In the genomic region with DNA sequence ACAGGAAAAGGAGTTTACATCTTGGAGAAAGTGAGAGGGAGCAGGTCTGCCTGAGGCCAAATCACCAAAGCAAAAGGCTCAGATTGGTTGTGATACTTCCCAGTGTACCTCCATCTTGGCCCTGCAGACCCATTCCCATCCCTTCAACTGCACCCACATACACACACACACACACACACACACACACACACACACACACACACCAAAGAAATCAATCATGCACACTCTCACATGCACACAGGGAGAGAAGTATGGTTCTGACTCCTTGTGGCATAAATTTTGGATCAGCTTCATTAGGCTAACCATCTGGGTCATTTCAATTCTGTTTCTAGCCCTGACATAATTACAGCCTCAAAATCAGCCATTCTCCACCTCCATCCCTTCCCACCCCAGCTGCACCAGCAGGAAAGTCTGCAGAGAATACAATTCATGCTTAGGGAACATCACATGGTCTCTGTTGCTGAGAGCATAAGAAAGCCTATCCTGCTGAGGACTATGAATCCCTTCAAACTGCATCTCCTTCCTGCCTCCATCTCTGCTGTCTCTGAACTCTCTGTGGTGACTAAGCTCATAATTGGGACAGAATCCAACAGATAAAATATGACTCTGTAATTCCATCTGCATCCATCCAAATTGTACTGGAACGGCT, we compare ENCODE assay signal across 12 mouse cellular contexts.
DNase-seq lines count a peak whose midpoint lies in the region; ATAC-seq and TF ChIP-seq lines count a peak whose summit lies in the region.
"Had no signal": no experiment of that assay in that cellular context is flagged by ENCODE, and none has a peak within 500 bp of the region (broad histone marks: within the 10 kb centered on the region; RNA-seq: fewer than 3 reads in every experiment).

No protein-coding gene starts in this region.

- peak; percentile 45; the same call in 1 of the 2 replicates for ATAC-seq in hindbrain, postnatal 0 days
- ATAC-seq: activated CD4-positive, CD25-positive, alpha-beta regulatory T cell, adult 4 months had no signal

- no peaks in the 10 kb centered on the region for H3K4me1 ChIP-seq in hindbrain, postnatal 0 days (ENCODE audit: insufficient read depth, low read length)
- H3K4me1 ChIP-seq: embryonic facial prominence, embryonic 13.5 days had no signal

- no peak overlapping the region for H3K9ac ChIP-seq in hindbrain, postnatal 0 days (replicated peaks; ENCODE audit: low read length)
- H3K9ac ChIP-seq: embryonic facial prominence, embryonic 13.5 days had no signal

- no peak overlapping the region for H3K4me2 ChIP-seq in hindbrain, postnatal 0 days (ENCODE audit: low read depth, low read length)
- H3K4me2 ChIP-seq: embryonic facial prominence, embryonic 13.5 days had no signal

- peak; percentile 90 for DNase-seq in heart, adult 11 months
- DNase-seq in heart, postnatal 25 days (ENCODE audit: low spot score), result no peak
- DNase-seq in left cerebral cortex, adult 9 months (ENCODE audit: low spot score in 2 of 2), result peak; percentile 19 to 25
- no peak for DNase-seq in left cerebral cortex, adult 2 months (ENCODE audit: extremely low spot score in 1 of 2, low spot score in 2 of 2)
- DNase-seq in brain, embryonic 14.5 days (ENCODE audit: low read depth), result peak; percentile 66
- DNase-seq in hindbrain, postnatal 0 days (ENCODE audit: low spot score), result peak; percentile 13
- no peak for DNase-seq in liver
- DNase-seq in gastrocnemius, postnatal 10 days, result no peak
- DNase-seq: cerebellum, adult 11 months had no signal

- TF ChIP-seq CTCF in left cerebral cortex, adult 2 months (IDR thresholded peaks at IDR 0.05), result no peak
- no peak for TF ChIP-seq CTCF in brain, embryonic 14.5 days (IDR thresholded peaks at IDR 0.05; ENCODE audit: borderline replicate concordance, extremely low read depth, insufficient read depth, insufficient read length)
- TF ChIP-seq CTCF in hindbrain, postnatal 0 days (IDR thresholded peaks at IDR 0.05; ENCODE audit: low read depth), result no peak

- H3K9me3 ChIP-seq in hindbrain, postnatal 0 days (ENCODE audit: low read length), result no peaks in the 10 kb centered on the region
- H3K9me3 ChIP-seq: embryonic facial prominence, embryonic 13.5 days had no signal

- no peak for TF ChIP-seq POLR2A in brain, embryonic 14.5 days (IDR thresholded peaks at IDR 0.05; ENCODE audit: borderline replicate concordance, extremely low read depth, insufficient read depth, insufficient read length, poor library complexity, severe bottlenecking)

- no peak overlapping the region for H3K27ac ChIP-seq in left cerebral cortex, adult 2 months
- no peak overlapping the region for H3K27ac ChIP-seq in hindbrain, postnatal 0 days
- H3K27ac ChIP-seq: embryonic facial prominence, embryonic 13.5 days had no signal

- 40% methylated on average over 1 of the region's 1 CpGs for WGBS in hindbrain, postnatal 0 days

- no peak overlapping the region for H3K4me3 ChIP-seq in left cerebral cortex, adult 2 months
- no peak overlapping the region for H3K4me3 ChIP-seq in hindbrain, postnatal 0 days (ENCODE audit: low read length)
- H3K4me3 ChIP-seq: embryonic facial prominence, embryonic 13.5 days had no signal

- H3K36me3 ChIP-seq in hindbrain, postnatal 0 days (ENCODE audit: insufficient read depth, low read length), result no peaks in the 10 kb centered on the region
- H3K36me3 ChIP-seq: embryonic facial prominence, embryonic 13.5 days had no signal

- intact Hi-C loops in heart, postnatal 25 days (cut with DNase I), result no loop called here
- intact Hi-C loops in left cerebral cortex, adult 2 months (cut with DNase I), result no loop called here

- H3K27me3 ChIP-seq in hindbrain, postnatal 0 days (ENCODE audit: insufficient read depth, low read length), result no peaks in the 10 kb centered on the region
- H3K27me3 ChIP-seq: CH12.LX; embryonic facial prominence, embryonic 13.5 days had no signal

Comparison
In these comparisons a context has a peak if more than half of its experiments do, and no peak if none do; other contexts are left out.
1. DNase-seq: peak in heart, adult 11 months (single experiment), left cerebral cortex, adult 9 months (2 of 2), brain, embryonic 14.5 days (single experiment) and hindbrain, postnatal 0 days (single experiment); none in heart, postnatal 25 days (single experiment), left cerebral cortex, adult 2 months (0 of 2), liver (single experiment) and gastrocnemius, postnatal 10 days (single experiment).